Mouse (Mus musculus) spleen, adult 10 weeks (tissue): ENCODE data around the gene Tas2r115. TPM values are rescaled to one million over a fixed set of nuclear protein-coding genes. Genes with fewer than 3 reads are reported as not detected.

Source experiments
- polyA plus RNA-seq: library from polyadenylated mRNA; stranded (reverse); fragments of 350-450 nt; fragmentation: Illumina TruSeq; extraction: RNeasy Lipid Tissue Mini Kit (QIAGEN cat#74804); gene quantifications from one replicate; pipeline ENCODE4 v1.2.3, GENCODE M21; 2015; ENCODE audit warnings: low replicate concordance; ENCODE audit not compliant: insufficient read depth

Gene Tas2r115
- polyA plus RNA-seq = not detected

DNA sequence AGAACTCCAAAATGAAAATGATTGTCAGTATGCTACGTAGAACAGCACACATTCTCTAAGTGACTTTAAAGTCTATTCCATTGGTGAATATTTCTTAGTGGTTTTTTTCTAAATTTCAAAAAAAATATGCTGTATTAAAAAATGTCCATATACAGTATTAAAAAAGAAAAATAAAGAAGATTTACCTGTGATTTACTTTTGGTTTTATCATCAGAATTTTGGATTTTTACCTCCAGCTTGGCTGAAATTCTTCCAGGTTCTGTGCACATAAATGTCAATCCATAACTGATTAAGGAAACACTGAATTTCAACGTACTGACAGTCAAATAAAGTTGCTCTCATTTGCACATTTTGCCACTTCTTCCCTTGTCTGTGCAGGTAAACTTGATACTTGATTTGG is at the start of gene Tas2r115:
Gene Tas2r115 (minus strand): TSS at position 101 of the 400 bp plus-strand sequence.

DNA sequence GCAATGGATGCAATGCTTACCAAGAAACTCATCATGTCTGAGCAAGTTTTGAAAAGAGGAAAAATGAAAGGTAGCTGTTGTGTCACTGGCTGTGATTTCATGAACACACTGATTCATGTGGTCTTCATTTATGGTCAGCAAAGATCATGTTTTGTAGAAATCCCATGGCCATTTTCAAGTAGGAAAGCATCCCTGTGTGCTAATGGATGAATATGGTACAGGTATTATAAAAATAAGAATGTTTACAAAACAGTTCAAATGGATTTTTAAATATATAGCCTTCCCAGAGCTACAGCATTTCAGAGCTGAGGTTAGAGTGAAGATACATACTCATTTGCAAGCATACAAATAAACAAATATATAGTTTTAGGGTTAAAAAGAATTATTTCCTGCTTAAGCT is 40.2 kb upstream of the Tas2r115 start, which contains the start of gene Tas2r136:
Gene Tas2r136 (minus strand): TSS at position 101 of the 400 bp plus-strand sequence.

DNA sequence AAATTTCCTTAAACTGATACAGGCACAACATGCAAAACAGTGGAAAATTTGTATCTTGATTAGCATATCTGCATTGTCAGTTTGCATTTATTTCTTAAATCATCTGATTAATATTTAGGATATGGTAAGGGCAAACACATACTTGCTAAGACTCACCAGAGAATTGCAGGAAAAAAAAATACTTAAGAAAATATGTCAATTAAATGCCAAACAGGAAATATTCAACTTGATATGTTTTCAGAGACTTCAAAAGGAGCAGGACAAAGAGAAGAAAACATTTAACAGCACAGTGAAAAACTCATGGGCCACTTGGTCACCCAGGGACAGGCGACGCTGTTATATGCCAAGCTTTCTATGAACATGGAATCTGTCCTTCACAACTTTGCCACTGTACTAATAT is 24.0 kb upstream of the Tas2r115 start, which contains the start of gene Tas2r102:
Gene Tas2r102 (plus strand): TSS at position 301 of the 400 bp plus-strand sequence.

DNA sequence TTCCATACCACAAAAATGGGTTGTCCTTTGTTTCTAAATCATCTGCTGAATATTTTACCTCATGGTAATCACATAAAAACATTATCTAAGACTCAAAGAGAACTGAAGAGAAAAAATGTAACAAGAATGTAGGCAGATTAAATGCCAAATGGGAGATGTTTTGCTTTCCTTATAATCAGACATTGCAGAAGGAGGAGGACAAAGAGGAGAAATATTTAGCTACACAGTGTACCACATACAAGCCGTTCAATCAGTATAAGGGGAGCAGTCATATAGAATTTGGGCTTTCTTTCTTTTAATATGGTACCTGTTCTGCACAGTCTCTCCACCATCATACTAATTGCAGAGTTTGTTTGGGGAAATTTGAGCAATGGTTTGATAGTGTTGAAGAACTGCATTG is 16.6 kb upstream of the Tas2r115 start, which contains the start of gene Tas2r124:
Gene Tas2r124 (plus strand): TSS at position 301 of the 400 bp plus-strand sequence.

DNA sequence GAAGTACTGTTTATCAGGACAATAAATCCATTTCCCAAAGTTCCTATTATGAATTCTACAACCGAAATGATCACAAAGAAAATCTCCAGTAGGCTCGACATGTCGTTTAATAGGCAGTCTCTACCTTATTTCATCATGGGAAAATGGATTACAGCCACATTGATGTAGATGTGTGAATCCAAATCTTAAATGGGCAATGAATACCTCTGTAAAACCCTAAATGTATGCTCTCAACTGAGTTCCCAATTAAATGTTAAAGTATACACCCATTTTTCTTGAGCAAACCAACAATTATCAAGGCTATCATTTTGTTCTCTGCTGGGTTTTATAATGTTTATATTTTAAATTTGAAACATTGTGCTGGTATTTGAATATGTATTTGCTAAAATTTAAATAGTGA is 26.0 kb downstream of the Tas2r115 start, which contains the start of gene Tas2r122:
Gene Tas2r122 (minus strand): TSS at position 101 of the 400 bp plus-strand sequence.

DNA sequence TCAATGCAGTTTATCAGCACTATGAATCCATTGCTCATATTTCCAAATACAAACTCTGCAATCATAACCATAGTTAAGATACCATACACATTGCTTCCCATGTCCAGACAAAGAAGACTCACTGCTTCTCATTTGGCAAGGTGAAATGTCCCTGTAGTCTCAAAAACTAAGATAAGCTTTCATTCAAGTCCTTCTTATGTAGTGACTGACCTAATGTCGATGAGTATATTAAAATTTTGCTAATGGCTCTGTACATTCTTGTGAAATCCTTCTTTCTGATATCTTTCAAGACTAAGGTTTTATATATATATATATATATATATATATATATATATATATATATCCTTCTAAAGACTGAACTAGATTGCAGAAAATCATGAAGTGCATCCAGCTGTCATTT is 36.9 kb downstream of the Tas2r115 start, which contains the start of gene Tas2r121:
Gene Tas2r121 (minus strand): TSS at position 101 of the 400 bp plus-strand sequence.

Other genes starting within 250 kb of the Tas2r115 start
- gene Prh1, start 168.2 kb downstream of the Tas2r115 start, polyA plus RNA-seq = not detected
- gene Prp2, start 142.1 kb downstream of the Tas2r115 start, polyA plus RNA-seq = not detected
- gene A630073D07Rik, start 86.5 kb downstream of the Tas2r115 start, polyA plus RNA-seq = not detected
- gene Tas2r120, start 81.1 kb downstream of the Tas2r115 start, polyA plus RNA-seq = not detected
- gene Tas2r121, start 37.0 kb downstream of the Tas2r115 start, polyA plus RNA-seq = not detected
- gene Tas2r122, start 26.1 kb downstream of the Tas2r115 start, polyA plus RNA-seq = not detected
- gene Tas2r124, start 16.7 kb upstream of the Tas2r115 start, polyA plus RNA-seq = not detected
- gene Tas2r102, start 24.1 kb upstream of the Tas2r115 start, polyA plus RNA-seq = not detected
- not detected for gene Tas2r136, start 40.1 kb upstream of the Tas2r115 start, polyA plus RNA-seq
- gene Tas2r117, start 64.8 kb upstream of the Tas2r115 start, polyA plus RNA-seq = not detected
- gene Tas2r123, start 109.1 kb upstream of the Tas2r115 start, polyA plus RNA-seq = not detected
- not detected for gene Tas2r116, start 117.4 kb upstream of the Tas2r115 start, polyA plus RNA-seq
- not detected for gene Tas2r110, start 130.0 kb upstream of the Tas2r115 start, polyA plus RNA-seq
- gene Tas2r113, start 155.0 kb upstream of the Tas2r115 start, polyA plus RNA-seq = not detected
- gene Tas2r125, start 171.6 kb upstream of the Tas2r115 start, polyA plus RNA-seq = not detected
- not detected for gene Tas2r129, start 213.1 kb upstream of the Tas2r115 start, polyA plus RNA-seq
- not detected for gene Tas2r131, start 219.9 kb upstream of the Tas2r115 start, polyA plus RNA-seq
- not detected for gene Tas2r109, start 242.9 kb upstream of the Tas2r115 start, polyA plus RNA-seq